Mouse (Mus musculus) right cerebral cortex, postnatal 14 days (tissue): ENCODE measurements around the gene Lrr1.

Source experiments
- DNase-seq: peaks from one replicate; pipeline ENCODE4 v3.0.0; 2022

The Lrr1 gene

GRCm38 (mm10) chr12:69204052-69204833 is 35.6 kb downstream of the Lrr1 start, which contains the start of gene Gm49384:
Gm49384 (minus strand) TSS chr12:69204267.
- DNase-seq = no peak

GRCm38 (mm10) chr12:69207396-69207795 is 38.8 kb downstream of the Lrr1 start:
- DNase-seq = no peak

- DNase-seq = no peak
Measured at GRCm38 (mm10) chr12:69207926-69208325, 39.3 kb downstream of the Lrr1 start.

GRCm38 (mm10) chr12:69208520-69208919 is 39.9 kb downstream of the Lrr1 start:
- no peak for DNase-seq

- no peak for DNase-seq
Measured at GRCm38 (mm10) chr12:69210056-69210979, 41.7 kb downstream of the Lrr1 start.

GRCm38 (mm10) chr12:69211057-69211456 is 42.4 kb downstream of the Lrr1 start:
- DNase-seq = no peak

- no peak for DNase-seq
Measured at GRCm38 (mm10) chr12:69213186-69213777, 44.7 kb downstream of the Lrr1 start.

- no peak for DNase-seq
Measured at GRCm38 (mm10) chr12:69214393-69214792, 45.8 kb downstream of the Lrr1 start.

GRCm38 (mm10) chr12:69215000-69215785 is 46.6 kb downstream of the Lrr1 start:
- DNase-seq = peak; percentile 42

- DNase-seq = no peak
Measured at GRCm38 (mm10) chr12:69216587-69216986, 48.0 kb downstream of the Lrr1 start.

GRCm38 (mm10) chr12:69220613-69221277 is 52.1 kb downstream of the Lrr1 start:
- DNase-seq = no peak

GRCm38 (mm10) chr12:69227776-69228466 is 59.3 kb downstream of the Lrr1 start, which contains the start of gene Pole2:
Pole2 (minus strand) TSS chr12:69228195.
- peak; percentile 83 for DNase-seq
